Mouse (Mus musculus) left cerebral cortex, postnatal 10 days (tissue): ENCODE results near the gene Grb7. TPM values are rescaled to one million over a fixed set of nuclear protein-coding genes. Genes with fewer than 3 reads are reported as not detected.

ENCODE experiments used
- DNase-seq, 2 experiments: peaks; one replicate each; pipeline ENCODE4 v3.0.0; 2021 to 2022; ENCODE audit warnings: low spot score in 2 of 2, mixed read lengths in 1 of 2; ENCODE audit errors: extremely low spot score in 1 of 2
- intact Hi-C: fragments of 180-260 bp; cut with DNase I; formaldehyde crosslinking; loops from one replicate; pipeline ENCODE4 v1.15.1; 2025
- total RNA-seq, 2 experiments: library from RNA; stranded (reverse); gene quantifications; 2 replicates each; pipeline ENCODE4 v1.2.3; 2021

Gene Grb7
- total RNA-seq, 2 experiments from 2014 or later = 2.1 to 2.6 TPM

DNA sequence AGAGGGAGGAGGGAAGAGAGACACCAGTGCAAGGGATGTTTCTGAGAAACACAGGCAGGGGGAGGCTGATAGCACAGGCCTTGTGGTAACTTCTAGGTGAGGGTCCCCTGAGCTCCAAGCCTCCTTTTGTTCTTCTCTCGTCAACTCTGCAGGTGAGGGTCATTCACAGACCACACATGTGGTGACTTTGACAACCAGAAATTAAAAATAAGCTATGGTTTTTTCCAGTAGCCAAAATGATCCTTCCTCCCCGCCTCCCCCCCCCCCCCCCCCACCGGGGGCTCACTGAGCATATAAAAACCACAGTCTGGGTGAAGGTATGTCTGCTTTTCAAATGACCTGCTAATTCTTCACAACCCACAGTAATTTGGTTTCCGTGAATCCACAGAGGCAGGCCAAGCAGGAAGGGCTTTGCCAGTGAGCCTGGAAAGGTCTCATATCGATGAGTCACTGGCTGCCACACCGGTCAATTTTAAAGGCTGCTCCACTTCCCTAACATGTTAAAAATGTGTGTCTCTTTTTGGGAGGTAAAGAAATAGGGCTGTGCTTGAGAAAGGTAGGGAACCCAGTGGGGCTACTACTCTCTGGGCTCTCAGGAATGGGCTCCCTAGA is 15.0 kb downstream of the Grb7 start:
- DNase-seq = no peak
- intact Hi-C loops = no loop called here

DNA sequence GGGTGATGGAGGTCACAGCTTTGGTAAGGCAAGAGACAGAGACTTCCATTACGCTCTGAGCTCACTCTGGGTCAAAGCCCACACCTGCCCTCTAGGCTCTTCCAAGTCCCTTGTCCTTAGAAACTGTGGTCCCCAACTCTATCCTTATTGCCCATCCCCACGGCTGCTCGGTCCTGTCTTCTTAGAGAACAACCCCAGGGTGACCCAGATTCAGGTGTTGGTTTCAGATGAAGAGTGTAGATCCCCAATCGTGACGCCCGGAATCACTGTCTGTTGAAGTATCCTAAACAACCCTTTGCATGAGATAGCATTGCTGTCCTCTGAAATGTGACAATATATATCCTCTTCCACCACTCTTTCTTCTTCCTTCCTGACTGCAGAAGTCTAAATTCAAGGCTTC is 16.1 kb downstream of the Grb7 start:
- intact Hi-C loops = no loop called here
- DNase-seq = no peak

DNA sequence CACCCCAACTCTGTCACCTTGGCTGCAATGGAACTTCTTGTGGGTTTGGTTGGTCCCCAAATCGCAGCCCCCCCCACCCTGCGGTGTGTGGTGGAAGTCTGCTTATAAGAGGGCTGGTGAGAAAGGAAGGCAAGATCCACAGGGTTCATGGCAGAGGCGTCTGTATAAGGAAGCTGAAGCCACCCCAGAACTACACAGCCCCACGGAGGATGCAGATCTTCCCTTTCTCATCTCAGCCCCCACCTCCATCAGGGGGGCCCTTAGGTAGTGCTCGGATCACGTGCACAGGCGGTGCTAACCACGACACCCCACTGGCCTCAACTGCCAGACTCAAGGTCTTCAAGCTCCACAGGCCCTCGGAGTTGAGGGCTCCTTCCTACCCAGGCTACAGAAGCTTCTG is 17.7 kb downstream of the Grb7 start:
- intact Hi-C loops = no loop called here
- DNase-seq = no peak

DNA sequence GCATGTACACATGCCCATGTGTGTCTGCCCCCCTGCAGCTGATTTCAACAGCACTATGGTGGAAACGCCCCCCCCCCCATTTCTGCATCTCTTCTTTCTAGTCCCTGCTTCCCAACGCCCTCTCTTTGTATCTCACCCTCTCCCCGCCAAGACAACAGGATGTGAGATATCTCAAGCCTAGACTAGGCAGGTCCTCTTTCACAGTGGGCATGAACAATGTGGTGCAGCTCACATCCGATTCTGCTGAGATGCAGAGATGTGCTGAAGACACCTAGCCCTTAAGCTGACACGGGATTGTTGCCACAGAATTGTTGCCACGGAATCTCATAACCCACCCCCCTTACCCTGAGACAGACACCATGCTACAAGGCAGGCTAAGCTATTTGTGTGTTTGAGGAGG is 18.3 kb downstream of the Grb7 start:
- intact Hi-C loops = no loop called here
- DNase-seq = no peak

DNA sequence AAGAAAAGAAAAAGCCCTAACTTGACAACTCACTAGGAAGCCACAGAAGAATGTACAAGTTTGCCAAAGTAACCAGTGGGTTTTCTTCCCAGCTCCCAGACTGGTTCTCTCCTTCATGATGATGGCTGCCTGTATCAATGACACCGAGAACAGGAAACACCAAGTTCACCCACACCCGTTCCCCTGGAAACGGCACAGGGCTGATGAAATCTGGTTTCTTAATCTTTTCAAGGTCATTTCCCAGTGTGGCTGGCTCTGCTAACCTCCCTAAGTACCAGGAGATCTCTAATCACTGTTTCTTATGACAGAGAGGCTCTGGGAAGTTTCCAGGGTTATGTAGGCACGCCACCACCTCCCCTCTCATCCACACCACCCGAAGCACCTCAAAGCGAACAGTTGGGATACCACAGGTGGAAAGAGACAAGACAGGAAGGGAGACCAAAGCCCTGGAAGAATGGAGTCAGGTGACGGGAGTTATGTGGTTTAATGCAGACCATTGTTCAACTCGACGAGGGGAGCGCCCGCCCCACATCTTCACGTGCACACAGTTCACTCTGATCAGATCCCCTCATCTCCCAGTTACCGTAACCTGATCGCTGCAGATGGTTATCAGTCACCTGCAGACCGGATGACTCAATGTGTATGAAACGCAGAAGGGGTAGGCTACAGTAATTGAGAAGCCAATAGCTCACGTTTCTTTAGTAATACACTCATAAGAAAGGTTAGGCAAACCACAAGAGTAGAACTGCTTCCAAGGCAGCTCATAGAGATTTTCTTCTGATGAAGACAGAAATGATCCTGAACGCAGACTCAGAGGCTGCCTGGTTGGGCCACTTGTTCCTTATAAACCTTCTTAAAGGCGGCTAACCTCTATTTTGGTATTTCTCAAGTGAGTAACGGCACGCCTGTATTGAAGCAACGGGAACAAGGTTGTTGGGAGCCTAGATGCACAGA is 23.8 kb downstream of the Grb7 start:
- no peak for DNase-seq
- intact Hi-C loops = no loop called here

DNA sequence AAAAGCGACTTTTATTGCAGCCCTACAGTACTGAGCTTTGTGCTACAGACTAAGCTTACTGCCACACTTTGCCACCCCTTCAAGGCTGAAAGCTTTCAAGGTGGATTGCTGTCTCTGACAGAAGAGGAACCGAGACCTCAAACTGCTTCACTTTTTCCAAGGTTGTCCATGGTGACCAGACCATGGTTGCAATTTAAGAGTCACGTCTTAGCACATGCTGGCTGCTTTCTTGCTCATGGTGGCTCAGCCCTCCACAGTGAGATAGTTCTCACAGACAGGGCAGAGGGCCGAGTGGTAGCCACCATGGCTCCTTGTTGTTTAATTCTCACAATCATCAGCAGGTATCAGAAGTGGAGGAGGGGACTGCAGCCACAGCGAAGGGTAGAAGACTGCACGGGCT is 24.6 kb downstream of the Grb7 start:
- no peak for DNase-seq
- intact Hi-C loops = no loop called here

DNA sequence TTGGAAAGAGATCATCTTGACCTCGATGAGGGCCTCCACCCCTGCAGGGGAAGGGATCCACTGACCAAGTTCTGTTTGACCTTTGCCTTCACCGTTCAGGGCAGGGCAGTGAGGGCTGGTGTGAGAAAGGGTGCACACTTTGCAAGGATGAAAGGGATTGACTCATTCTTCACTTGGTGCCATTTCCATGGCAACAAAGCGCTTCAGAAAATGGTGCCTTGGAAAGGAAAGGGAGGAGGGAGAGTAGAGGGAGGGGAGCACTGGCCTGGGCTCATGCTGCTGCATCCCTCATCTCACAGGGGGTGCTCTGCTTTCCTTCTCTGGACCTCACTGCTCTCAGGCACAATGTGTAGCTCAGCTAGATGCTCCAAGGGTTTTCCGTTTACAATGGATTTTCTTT is 26.5 kb downstream of the Grb7 start:
- intact Hi-C loops = no loop called here
- DNase-seq = no peak

DNA sequence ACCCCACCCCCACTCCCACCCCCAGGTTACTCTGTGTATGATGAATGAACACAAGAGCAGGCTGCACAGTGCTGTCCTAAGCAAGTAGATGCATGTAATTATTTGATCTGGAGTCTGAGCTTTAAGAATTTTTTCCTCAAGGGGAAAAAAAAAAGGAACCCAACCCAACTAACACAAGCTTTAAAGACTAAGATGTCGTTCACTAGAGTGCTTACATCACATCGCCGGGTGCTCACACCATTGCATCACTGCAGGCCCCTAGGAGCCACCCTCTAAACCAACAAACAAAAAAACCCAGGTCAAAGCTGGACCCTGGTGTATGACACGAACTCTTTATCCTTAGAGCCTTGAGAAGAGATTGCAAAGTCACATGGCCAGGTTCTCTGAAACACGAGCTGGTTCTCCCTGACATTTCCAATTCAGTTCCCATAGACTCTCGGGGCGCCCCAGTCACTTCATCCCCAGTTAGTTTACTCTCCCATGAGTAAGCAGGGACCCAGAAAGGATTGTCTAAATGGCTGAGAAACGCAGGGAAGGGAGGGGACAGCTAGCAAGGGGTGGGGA is 27.8 kb downstream of the Grb7 start:
- intact Hi-C loops = no loop called here
- no peak for DNase-seq

DNA sequence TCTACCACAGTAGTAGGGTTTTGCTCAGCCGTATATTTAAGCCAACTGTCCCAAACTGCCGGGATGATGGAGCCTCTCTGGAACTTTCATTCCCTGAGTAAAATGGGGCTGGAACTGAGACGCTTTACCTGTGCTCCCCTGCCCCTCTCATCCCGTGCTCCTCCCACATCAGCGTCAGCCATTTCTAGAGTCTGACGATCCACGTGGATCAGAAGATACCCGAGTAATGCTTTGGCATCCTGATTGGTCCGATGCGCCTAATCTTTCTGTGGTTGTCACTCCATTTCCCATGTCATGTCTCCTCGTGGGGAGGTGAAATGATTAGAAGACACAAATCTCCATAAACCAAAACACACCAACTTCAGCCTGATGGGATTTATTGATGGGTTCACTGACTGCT is 28.8 kb downstream of the Grb7 start:
- intact Hi-C loops = no loop called here
- DNase-seq = no peak

DNA sequence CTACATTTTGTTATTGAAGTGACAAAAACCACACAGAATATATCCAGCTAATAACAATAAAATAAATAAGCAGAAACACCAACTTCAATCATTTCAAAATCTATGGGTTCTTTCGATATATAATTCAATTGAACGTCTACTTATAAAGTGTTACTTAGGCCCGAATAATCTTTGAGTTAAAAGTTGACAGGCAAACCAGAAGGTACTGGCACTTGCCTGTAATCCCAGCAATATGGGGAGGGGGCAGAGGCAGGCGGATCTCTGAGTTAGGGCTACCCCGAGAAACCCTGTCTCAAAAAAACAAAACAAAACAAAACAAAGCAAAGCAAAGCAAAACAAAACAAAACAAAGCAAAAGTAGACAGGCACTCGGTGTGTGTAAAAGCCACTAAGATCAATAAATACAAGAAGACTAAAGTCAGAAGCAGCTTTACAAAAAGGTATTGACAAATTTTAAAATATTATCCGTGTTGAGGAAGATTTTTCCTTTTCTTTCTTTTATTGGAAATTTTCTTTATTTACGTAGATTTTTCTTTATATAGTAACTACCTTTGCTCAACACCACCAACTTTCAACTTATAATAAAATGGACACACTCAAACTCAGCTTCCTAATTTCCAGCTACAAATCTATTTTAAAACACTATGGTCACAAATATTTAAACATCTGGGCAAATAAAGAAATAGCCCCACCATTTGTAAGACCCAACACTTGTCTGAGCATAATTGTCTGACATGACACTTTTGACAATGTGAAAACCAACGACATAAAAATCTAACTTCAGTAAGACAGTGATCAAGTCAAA is 29.6 kb downstream of the Grb7 start:
- intact Hi-C loops = no loop called here

DNA sequence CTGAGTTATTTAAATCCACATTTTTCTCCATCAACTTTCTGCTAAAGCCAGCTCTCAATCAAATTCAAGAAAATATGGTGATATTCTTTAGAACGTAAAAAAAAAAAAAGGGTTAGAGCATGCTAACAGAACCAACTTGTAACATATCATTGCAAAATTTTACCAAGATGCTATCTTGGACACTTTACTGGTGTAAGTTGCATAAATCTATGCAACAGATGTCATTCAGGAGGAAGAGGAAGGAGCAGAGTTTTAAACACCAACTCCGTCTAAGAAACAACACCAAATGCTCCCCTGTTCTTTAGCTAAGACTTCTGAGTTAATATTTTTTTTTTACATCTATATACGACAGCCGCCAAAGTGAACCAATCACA is 30.2 kb downstream of the Grb7 start:
- no peak for DNase-seq
- intact Hi-C loops = no loop called here

More for the DNA sequence above, 29.6 kb downstream of the Grb7 start:
- DNase-seq = no peak

DNA sequence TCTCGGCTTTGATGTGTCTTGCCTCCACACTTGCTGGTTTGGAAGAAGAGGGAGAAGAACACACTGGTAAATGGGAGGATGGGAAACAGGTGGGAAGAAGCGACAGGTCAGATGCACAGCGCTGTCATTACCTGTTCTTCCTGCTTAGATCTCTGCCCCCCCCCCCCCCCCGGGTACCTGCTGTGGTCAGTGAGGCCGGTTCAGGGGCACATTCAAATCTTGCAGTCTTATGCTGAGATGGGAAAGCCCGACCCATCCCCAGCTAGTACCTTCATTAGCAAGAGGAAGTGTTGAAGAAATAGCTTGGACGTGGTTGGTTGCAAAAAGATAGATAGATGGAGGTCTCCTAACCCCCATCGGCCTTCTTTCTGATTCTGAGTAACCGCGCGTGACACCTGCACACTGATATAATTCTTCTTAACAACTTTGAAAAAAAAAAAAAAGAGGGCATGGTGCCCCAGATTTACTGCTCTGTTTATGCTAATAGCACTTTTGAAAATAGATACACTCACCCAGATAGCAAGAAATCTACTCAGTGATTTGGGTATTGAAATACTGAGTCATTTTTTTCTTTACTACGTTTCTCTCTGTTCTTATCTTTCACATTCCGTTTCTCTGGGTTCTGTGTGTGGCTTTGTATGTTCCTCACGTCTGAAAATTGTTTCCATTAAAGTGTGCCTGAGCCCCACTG is 31.0 kb downstream of the Grb7 start:
- no peak for DNase-seq
- intact Hi-C loops = no loop called here

DNA sequence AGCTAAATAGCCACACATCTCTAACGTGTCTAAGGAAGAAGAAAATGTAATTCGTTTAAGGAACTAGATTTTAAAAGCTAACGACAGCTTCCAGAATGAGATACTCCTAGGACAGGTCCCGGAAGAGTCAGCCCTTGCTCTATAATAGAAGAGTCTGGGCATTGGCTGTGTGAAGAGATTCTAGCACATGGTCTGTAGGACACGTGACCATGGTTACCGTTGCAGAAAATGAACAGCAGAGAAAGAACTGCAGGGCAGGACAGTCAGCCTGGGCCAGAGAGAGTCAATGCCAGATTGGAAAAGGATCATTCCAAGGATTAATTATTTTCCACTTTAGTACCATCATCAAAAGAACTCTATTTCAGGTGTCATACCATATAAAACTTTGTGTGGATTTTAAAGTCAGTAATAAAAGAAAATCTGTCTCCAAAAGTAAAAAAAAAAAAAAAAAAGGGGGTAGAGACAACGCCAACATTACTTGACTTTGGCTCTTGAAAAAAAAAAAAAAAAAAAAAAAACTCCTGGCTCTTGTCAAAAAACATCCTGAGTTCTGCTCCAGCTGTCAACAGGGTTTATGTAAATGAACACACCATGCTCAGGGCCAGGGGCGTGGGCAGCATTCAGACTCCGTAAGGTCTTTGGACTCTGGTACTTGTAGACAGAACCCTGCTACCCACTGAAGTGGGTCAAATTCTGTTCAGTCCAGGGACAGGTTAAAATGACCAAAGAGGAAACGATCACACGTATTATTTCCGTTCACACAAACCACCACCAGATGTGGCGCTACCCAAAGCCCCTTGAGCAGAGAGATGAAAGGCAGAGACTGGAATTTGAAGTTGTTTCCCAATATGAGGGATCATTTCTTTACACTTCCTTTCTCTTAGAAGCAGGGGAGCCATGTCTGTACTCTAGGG is 33.1 kb downstream of the Grb7 start:
- no peak for DNase-seq
- intact Hi-C loops = no loop called here

DNA sequence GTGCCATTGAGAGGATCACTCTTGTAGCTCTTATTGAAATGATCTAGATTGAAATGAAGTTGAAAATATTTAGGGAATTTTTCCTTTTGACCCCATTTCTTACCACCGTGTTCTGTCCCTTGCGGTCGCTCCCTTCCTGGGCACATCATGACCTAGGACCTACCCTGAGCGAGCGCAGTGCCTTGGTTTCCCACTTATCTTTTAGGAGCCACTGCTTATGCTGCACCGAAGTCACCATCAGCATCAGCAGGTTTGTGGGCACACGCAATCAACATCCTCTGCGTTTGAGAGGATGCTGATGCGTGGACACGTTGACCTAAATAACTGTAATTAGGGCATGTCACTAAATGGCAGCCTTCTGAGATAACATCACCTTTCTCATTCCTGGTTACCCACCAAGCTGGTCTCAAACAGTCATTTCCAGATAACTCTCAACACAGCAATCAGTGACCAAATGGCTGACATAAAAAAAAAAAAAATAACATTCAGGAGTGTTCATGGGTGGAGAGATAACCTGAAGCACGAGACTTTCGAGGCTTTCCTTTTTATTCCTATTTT is 33.8 kb downstream of the Grb7 start:
- DNase-seq = no peak
- intact Hi-C loops = no loop called here

DNA sequence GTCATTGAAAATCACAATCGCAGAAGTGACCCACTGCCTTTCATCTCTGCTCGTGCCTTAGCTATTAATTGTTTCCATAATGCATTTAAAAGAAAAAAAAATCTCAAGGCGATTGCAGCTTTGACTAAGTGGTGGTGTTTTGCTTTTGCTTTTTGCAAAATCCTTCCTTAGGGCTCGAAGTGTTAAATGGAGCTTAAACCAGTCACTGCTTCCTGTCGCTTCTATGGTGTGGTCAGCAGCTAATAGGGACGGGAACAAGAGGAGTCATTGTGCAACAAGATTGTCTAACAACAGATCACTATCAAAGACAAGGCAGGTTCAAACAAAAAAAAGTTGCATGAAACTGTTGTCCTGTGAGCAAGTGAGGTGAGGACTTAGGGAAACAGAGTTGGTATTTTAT is 35.0 kb downstream of the Grb7 start:
- intact Hi-C loops = no loop called here

DNA sequence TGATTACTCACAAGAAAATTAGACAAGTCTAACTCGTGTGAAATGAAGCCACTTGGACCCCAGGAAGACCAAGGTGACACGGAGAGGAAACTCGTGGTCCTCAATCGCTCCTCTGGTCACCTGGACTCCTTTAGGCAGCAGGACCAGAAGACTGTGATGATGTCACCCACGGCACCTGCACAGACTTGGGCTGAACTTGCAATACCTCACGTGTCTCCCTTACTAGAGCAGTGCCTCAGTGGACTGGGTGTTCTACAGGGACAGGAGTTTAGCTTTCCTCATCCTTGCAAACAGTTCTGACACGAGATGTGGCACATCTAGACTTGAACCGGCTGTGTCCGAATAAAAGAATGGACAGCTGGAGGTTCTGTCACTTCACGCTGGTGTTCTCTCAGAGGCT is 35.9 kb downstream of the Grb7 start:
- DNase-seq = no peak
- intact Hi-C loops = no loop called here

More for the DNA sequence above, 35.0 kb downstream of the Grb7 start:
- DNase-seq = no peak

DNA sequence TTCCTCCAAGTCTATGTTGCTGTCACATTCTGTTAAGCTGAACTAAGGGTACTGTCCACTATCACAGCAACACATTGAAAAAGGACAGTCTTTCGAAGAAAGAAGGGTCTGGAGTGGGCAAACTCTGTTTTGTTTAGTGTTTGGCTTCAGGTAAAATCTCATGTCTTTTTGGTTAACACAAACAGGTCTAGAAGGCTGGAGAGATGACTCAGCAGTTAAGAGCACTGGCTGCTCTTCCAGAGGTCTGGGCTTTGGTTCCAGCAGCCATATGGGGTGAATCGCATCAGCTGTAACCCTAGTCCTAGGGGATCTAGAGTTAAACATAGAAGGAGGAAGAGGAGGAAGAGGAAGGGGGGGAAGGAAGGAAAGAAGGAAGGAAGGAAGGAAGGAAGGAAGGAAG is 39.6 kb downstream of the Grb7 start:
- no peak for DNase-seq
- intact Hi-C loops = no loop called here
